Mouse (Mus musculus) left cerebral cortex, adult 11 months (tissue): ENCODE data around the gene Pcnp.

Experiments
- DNase-seq: peaks from one replicate; pipeline ENCODE4 v3.0.0; 2022; ENCODE audit warnings: low spot score

Pcnp gene

DNA sequence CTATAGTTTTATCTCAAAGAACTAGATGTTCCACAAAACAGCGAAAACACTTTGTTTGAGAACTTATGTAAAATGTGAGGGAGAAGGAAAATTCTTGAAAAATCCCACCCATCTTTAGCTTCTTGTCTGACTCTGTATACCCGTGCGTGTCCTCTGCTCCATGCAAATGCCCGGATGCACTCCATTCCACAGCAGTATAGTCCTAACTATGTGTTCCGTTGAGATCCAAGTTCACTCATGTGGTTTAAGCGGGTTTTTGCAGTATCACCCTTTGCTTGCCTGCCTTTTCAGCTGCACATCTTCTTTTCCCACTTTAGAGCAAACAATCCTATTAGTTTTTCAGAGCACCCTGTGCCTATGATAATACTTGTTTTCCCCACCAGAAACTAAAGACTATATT, 7.0 kb upstream of the Pcnp start:
- DNase-seq, result no peak

DNA sequence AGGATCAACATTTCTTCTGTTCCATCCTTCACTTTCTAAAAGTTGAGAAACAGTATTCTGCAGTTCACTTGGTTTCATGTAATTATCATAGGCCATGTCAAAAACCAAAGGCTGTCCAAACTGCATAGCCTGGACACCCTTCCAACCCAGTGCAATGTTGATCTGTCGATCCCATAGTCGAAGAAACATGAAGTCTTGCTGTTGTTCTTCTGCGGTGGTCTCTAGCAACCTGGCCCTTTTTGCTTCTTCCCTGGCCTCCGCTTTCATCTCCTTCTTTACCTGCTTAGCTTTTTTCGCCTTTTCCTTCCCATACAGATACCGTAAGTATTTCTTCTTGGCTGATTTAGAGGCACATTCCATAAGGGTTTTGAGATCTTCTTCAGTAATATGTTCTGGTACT, 5.0 kb upstream of the Pcnp start:
- DNase-seq, result no peak

DNA sequence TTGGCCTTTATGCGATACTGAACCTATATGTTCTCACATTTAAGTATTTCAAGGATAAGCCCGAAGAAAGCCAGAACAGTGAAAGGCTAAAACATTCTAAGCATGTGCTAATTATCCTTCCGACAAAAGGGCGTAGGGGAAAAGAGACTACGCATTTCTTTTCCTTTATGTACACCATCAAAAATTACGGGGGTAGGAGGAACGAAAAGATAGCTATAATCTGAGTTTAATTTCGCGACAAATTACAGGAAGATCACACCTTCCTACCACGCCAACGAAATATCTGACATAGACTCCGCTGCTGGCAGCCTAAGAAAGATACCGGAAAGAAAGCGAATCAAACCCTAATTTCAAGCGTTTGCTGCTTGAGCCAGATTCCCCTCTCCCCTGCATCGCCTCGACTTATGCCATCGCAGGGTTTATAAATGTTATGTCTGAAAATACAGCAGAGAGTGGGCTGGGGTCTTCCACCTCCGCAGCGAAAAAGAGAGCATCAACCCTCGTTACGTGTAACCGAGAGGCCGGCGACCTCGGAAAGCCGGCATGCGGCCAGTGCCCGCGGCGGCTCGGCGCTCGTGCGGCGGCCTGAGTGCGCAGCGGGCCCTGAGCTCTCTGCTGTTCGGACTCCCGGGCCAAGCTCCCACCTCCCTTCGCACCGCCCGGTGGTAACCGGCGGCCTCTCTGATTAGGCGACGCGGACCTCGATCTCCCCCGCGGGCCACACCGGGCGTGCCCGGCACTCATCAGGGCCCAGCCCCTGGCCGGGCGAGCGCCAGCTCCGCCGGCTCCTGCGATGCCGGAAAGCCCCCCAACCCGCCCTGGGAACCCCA, 602 bp downstream of the Pcnp start:
- no peak for DNase-seq

DNA sequence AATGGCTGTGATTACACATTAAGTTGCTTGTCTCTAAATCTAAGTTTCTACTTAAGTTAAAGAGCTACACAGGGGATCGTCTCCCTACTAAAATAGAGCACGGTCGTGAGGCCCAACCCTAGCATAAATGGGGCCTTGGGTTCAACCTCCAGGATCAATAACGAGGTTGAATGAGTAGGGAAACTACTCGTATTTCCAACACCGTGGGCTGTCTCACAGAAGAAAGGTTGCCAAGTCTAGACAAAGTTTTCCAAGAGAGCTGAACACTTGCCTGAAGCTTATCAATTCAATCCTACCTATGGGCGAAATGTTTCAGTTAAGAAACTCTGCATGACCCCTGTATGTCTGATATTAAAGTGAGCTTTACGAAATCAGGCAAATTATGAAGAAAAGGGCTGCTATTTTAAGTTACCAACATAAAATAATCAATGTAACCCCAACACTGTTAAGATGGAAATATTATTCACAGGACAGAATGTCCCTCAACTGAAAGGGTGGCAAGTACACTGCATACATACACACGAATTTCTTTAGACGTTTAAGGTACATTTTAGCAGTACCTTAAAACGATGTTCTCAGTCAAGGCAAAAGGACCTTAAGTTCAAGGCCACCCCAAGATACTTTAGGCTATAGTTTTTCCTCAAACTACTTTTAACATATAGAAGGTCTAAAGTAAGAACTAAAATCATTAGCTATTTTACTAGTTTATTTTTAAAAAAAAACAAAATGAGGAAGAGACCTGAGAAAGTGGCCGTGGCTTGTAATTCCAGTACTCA, 1.5 kb downstream of the Pcnp start:
- DNase-seq, result no peak

DNA sequence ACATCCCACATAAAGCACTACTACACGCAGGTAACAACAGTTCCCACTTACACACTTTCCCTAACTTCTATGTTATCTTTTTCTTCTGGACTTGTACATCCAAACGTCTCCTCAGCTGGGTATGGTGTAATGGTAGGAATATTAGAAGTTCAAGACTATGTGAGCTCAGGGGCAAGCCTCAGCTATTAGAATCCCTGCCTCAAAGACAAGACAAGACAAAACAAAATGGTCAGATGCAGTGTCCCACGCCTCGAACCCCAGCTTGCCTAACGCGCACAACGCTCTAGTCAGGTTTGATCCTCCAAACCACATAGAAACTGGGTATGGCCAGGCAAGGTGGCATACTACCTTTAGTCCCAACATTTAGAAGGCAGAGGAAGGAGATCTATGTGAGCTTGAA, 9.9 kb downstream of the Pcnp start:
- DNase-seq, result no peak

DNA sequence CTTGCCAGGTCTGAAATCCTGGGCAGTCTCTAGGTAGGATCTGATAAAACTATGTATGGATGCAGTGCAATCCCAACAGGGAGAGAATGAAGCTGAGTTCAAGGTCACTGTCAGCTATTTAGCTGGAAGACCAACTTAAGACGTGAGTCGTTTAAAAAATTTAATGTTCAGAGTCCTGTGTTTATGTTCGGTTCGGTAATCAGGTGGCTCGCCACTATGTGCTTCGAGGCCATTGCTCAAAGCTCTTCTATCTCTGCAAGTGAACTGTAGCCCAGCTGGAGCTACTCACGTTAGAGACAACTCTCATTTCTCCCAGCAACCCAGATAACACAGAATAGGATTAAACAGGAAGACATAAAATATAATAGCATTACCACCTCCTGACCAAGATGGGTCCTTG, 15.5 kb downstream of the Pcnp start:
- DNase-seq, result no peak

DNA sequence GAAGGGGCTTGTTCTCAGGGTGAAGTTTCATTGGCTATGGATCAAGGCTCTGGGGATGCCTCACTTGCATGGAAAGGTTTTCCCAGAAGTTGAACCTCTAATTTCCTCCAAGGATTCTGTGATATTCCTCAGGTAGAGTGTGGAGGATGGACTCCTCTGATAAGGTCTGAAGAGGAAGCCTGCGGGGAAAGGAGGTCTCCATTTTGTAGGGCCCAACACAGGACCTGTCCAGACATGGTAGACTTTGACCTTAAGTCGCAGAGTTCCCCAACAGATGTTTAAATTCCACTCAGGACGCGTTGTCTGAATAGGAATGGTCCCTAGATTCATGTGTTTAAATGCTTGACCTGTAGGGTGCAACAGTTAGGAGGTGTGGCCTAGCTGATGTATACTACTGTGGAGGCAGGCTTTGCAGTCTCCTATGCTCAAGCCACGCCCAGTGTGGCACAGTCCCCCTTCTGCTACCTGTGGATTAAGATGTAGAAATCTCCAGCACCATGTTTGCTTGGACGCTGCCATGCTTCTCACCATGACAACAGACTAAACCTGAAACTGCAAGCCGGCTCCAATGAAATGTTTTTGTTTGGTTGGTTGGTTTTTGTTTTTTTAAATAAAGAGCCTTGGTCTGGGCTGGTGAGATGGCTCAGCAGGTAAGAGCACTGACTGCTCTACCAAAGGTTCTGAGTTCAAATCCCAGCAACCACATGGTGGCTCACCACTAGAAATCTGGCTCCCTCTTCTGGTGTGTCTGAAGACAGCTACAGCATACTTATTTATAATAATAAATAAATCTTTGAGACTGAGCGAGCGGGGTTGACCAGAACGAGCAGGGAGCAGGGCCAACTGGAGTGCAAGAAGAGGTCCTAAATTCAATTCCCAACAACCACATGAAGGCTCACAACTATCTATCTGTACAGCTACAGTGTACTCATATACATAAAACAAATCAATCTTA, 16.5 kb downstream of the Pcnp start:
- no peak for DNase-seq

DNA sequence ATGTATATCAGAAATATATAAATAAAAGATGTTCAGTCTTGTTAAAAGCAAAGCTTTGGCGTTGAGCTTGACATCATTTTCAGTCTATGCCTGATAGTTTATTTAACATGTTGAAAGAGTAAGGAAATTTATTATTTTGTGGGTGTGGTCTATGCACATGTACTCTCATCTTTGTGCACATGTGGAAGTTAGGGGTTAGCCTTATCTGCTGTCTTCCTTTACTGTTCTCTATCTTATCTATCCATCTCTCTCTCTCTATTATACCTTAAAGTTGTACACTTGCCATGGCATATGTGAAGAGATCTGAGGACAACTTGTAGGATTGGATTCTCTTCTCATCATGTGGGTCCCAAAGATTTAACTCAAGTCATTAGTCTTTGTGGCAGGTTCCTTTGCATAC, 20.7 kb downstream of the Pcnp start:
- no peak for DNase-seq

DNA sequence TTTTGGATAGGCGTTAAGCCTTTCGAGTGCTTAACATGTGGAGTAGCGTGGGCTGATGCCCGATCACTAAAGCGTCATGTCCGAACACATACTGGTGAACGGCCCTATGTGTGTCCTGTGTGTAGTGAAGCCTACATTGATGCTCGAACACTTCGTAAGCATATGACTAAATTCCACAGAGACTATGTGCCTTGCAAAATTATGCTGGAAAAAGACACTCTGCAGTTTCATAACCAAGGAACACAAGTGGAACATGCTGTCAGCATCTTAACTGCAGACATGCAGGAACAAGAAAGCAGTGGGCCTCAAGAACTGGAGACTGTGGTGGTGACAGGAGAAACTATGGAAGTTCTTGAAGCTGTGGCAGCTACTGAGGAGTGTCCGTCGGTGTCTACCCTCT, 22.7 kb downstream of the Pcnp start:
- no peak for DNase-seq

DNA sequence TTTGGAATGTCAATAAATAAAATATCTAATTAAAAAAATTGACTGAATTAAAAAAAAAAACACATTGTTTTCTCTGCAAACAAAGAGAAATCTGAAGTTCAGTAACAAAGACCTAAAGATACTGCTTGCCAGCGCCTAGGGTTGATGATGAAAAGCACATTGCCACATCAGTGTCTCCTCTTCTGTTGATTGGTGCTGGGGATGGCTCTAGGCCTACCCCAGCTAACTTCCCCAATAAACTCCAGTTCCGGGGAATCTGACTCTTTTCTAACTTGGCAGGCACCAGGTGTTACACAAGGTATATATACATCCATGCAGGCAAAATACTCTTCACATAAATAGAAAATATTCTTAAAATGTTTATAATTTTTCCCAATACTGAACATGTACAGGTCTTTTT, 35.3 kb downstream of the Pcnp start:
- no peak for DNase-seq

DNA sequence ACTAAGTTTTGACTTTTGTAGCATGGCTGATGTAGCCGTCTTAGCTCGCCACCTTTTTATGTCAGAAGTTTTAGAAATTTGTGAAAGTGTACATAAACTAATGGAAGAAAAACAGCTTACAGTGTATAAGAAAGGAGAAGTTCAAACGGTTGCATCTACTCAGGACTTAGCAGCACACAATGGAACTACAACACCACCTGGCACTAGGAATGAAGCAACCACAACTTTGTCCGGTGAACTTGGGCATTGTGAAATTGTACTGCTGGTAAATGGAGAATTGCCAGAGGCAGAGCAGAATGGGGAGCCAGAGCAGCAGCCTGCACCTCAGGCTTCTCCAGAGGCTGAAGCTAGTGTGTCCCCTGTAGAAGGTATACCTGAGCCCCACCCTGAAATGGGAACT, 39.2 kb downstream of the Pcnp start:
- no peak for DNase-seq

DNA sequence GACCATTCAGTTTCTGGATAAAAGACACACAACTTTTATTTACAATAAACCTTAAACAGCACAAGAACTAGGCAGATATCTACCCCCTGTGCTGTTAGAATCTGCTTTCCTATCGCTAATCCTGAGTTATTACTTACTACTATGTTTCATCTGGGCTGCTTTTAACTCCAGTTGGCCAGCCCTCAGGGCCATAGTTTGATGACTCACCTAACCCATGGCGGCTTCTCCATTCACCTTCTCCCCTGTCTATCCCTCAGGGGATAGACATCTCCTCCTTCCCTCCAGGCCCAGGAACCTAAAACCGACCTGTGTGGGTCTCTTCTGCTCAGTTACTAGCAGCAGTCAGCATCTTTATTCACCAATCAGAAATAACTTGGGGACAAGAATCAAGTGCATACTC, 43.5 kb downstream of the Pcnp start:
- DNase-seq, result no peak

DNA sequence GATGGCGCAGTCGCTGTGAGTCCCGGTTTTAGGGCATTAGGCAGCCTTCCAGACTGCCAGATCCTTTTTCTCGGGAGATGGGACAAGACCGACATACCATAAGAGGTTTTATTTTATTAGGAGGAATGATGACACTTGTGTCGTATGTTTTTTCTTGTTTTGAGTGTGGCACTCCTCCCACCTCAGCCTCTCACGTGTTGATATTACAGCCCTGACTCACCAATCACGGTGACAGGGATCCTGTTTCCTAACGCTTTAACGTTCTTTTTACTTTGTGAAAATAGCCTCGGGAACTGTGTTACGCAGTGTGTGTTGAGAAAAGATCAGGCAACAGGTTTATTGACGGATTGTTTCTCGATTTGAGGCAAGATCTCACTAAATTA, 54.6 kb downstream of the Pcnp start:
- no peak for DNase-seq

DNA sequence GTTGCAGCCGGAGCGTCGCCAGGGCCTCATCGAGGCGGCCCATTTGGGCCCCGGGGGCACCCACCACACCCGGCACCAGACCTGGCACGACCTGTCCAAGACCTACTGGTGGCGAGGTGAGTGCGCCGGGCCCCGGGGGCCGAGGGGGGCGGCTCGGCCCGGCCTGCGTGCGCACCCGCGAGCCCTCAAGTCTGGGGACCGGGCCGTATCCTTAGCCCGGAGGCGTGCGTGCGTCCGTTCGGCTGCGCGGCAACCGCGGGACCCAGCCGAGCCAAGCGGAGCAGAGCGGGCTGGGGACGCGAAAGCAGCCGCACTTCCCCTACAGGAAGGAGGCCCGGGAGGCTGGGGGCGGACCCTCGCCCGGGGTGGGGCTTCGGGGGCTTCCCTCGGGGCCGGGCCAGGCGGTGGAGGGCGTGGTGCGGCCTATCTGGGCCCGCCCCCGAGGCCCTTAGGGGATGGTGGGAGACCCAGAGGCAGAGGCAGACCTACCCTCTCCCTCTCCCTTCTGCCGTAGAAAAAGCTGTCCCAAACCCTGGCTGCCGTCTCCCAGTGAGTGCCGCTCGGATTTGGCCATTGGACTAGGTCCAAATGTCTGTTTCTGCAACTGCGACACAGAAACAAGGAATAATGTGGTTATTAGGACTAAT, 55.2 kb downstream of the Pcnp start:
- DNase-seq, result peak; percentile 69

DNA sequence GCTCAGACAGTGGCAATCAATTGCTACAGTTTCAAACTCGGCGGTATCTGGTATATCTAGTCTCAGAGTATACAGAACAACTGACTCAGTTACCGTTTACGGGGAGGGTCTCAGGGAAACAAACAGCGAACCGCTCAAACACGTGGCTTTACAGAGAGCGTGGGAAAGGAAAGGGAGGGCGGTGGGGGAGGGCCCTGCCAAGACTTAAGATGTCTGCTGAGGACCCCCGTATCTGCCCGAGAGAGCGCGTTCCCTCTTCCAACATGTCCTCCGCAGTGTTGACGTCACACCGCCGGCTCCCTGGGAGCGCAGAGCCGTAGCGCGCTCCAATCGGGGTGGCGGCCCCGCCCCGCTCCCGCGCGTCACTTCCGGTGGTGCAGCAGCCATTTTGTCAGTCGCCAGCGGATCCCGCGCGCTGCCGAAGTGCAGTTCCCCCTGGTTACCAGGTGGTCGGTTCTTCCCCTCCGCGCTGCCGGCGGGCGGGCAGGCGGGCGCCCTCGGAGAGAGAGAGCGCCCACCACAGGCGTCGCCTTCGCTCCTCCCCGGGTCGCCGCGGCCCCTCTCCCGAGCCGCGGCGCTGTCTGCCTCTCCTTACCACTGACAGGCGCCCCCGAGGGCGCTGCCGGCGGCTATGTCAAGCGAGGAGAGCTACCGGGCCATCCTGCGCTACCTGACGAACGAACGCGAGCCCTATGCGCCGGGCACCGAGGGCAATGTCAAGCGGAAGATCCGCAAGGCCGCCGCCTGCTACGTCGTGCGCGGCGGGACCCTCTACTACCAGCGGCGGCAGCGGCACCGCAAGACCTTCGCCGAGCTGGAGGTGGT, 55.9 kb downstream of the Pcnp start, which contains the start of gene Zbtb11:
Zbtb11 (plus strand) TSS at position 453 of the 825 bp plus-strand sequence.
- DNase-seq, result peak; percentile 97

DNA sequence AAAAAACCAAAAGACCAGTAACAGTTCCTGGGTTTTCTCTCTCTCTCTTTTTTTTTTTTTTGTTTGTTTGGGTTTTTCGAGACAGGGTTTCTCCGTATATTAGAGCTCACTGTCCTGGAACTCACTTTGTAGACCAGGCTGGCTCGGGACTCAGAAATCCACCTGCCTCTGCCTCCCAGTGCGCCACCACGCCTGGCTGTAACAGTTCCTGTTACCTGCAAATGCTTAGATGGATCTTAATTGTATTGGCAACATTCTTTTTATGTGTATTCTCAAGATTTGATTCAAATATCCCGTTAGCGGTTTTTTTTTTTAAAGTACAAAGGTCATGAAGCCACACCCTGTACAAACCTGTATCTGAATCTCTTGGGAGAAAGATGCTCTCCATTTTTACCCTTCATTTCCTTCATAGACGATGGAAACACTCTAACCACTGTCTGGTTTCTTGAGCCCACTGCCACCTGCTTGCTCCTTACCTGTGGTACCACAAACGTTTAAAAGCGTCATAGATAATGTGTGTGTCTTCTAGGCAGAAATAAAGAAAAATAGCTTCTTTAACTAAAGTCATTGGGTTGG, 56.8 kb downstream of the Pcnp start:
- DNase-seq, result no peak

DNA sequence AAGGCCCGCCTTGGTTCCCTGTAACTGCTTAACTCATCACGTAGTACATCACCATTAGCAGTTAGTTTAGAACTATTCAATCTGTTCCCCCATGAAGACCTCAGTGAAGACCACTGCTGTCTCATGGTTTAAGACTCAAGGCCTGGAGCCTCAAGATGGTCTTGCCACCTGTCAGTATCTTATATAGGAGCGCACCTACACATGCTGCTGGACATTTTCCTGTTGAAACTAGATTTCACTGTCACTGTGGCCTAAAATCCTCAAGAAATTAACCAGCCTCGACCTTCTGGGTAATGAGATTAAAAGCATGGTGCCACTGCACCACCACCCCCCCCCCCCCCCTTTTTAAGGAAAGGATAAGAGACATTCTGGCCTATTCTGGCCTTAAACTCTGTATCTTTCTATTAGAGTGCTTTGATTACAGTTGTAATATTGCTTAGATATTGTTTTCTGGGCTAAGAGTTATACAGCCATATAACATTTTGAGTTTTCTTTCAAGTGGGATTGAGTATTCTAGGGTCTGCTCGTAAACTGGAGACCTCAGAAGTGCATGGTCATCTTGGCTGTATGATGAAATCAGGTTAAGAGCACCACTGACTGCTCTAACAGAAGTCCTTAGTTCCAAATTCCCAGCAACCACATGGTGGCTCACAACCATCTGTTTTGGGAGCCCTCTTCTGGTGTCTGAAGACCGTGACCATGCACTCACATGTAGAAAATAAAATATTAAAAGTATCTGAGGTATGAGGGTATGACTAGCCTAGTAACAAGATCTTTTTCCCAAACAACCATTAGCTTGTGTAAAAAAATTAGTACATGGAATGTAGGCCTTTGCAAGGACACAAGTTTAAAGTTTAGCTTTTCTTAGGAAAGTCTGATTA, 57.6 kb downstream of the Pcnp start:
- DNase-seq, result no peak

DNA sequence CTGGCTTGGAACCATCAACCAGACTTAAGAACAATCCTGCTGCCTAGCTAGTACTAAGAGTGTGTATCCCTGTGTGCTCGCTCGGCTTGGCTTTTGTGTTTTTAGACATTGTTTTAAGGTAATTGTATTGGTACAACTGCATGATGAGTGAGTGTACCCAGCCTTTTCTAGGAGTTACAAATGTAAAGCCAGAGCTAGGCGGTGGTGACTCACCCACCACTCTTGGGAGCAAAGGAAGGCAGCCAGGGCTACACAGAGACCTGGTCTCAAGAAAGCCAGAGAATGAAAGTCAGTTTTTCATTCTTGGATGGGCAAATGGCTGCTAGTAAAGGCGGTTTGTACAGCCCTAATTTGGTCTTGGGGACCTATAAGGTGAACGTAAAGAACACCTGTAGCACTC, 59.1 kb downstream of the Pcnp start:
- no peak for DNase-seq

DNA sequence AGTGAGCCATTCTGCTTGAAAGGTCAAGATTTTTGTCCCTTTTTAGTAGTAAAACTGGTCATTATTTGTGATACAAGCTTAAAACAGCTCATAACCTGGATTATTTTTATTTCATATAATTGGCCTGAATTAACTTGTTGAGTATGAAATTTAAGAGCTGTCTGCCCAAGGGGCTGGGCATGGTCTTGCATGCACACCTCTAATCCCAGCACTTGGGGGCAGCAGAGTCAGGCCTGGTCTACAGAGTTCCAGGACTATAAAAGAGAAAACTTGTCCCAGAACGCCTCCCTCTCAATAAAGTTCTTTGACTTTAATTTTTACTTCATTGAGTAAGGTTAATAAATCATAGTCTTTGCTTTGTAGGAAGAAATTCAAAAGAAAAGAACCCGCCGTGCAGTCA, 60.4 kb downstream of the Pcnp start:
- DNase-seq, result no peak

DNA sequence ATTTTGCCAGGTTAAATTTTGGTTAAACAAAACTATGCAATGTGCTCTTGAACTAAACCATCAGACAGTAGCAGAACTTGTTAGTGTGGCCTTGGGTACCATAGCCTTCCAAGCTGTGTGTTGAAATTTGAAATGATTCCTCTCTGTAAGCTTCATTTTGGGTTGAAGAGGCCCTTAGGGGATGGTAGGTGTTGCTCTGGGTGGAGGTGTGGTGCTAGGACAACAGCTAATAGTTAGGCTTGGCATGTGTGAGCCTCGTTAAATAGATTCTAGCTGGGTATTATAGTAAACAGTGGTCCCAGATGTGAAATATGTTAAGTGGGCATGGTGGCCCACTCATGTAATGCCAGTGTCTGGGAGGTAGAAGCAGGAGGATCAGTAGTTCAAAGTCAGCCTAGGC, 62.3 kb downstream of the Pcnp start:
- DNase-seq, result no peak
